Mouse (Mus musculus): ENCODE results near the gene Gm21637. TPM values are rescaled to one million over a fixed set of nuclear protein-coding genes. Genes with fewer than 3 reads are reported as not detected.

Gene Gm21637
- polyA plus RNA-seq (2012; rRNA removed) = not detected in 2 replicates

DNA sequence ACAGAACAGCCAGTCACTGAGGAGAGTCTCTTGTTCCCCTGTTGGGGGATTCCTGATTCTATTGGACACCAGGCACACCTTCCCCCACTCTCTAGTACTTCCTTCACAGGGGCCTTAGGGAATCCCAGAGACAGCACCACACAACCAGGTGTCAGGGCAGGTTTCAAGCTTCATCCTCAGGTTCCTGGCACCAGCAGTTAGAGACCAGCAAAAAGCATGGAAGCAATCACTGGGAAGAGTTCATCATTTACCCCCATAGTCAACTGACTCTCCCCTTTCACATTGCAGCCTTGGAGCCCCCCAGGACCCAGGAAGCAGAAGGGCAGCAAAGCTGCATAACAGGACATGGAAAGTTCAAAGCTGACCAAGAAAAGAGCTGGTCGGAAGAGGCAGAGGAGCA, at the start of gene Gm21637:
Gm21637 (plus strand) TSS at position 301 of the 400 bp plus-strand sequence.

Other genes with a start within 250 kb of the Gm21637 start
- gene Btbd35f25, start 244.9 kb upstream of the Gm21637 start, polyA plus RNA-seq (2012; rRNA removed) = not detected in 2 replicates
- gene Btbd35f22, start 85.8 kb downstream of the Gm21637 start, polyA plus RNA-seq (2012; rRNA removed) = not detected in 2 replicates